Mouse (Mus musculus) heart, postnatal 14 days (tissue): ENCODE data around the gene Ogfod3. TPM values are rescaled to one million over a fixed set of nuclear protein-coding genes. Genes with fewer than 3 reads are reported as not detected.

ENCODE experiments used
- DNase-seq, 2 experiments: peaks; one replicate each; pipeline ENCODE4 v3.0.0; 2021 to 2022
- intact Hi-C: fragments of 180-260 bp; cut with DNase I; formaldehyde crosslinking; loops from one replicate; pipeline ENCODE4 v1.15.1; 2025
- total RNA-seq, 2 experiments: library from RNA; stranded (reverse); gene quantifications; 2 replicates each; pipeline ENCODE4 v1.2.3; 2021

Ogfod3 gene
- total RNA-seq, 2 experiments from 2014 or later, result 14.4 to 18.4 TPM

DNA sequence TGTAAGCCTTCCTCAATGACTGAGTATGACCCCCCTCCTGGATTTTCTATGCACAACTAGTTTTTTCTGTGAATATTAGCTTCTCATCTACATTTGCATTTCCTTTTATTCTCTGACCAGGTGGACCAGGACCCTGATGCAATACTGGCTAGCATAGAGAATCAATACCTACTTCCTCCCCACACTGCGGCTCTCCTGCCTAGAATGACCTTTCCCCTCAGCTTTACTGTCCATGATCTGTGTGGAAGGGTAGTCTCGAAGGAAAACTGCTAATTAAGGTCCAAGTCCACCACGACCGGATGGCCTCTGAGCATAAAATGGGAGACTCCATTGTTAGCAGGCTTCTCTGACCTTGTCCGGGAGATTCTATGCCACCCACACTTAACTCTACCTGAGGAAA, 66.8 kb downstream of the Ogfod3 start:
- DNase-seq, result no peak
- intact Hi-C loops, result loop anchor here (5.0 kb wide), 1 partner anchor 80 kb away; no protein-coding TSS in a partner anchor

DNA sequence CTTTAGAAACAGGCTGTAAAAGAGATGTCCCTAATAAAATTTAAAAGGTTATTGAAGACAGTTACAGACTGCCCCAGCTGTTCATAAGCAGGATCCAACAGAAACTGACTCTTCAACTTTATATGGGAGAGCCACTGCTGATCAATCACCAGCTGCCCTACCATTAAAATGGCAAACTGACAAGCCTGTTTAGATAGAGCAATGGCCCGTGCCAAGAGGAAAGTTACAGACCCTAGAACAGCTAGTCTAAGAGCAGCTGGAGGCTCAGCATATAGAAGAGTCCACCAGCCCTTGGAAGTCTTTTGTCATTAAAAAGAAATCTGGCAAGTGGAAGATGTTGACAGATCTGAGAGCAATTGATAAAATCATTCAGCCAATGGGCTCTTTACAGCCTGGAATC, 69.9 kb downstream of the Ogfod3 start:
- intact Hi-C loops, result no loop called here
- no peak for DNase-seq

DNA sequence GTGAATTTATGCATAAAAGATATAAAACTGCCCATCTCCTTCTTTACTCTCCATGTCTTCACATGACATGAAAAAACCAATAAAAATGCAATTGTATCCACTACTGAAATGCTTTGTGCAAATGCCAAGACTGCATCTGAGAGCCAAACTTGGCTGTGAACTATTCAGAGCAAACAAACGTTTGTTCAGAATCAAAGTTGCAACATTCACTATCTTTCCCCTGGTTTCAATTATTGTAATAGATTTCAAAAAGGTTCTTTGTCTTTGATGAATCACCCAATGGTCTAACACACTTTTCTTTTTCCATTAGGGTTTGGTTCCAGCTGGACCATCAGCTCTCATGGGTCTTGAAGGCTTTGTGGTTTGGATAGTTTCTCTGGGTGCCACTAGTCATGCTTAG, 74.9 kb downstream of the Ogfod3 start:
- intact Hi-C loops, result no loop called here
- no peak for DNase-seq

Other genes starting within 250 kb of the Ogfod3 start
- 10 to 100 TPM; 70.8 to 73.8 TPM for gene Csnk1d, start 213.4 kb downstream of the Ogfod3 start, total RNA-seq
- under 1 TPM in 1 of 2 experiments, not detected in 1; 0.29 TPM for gene Cd7, start 165.3 kb downstream of the Ogfod3 start, total RNA-seq
- not detected for gene Sectm1b, start 141.1 kb downstream of the Ogfod3 start, total RNA-seq
- not detected for gene Sectm1a, start 123.5 kb downstream of the Ogfod3 start, total RNA-seq
- not detected for gene Tex19.2, start 86.0 kb downstream of the Ogfod3 start, total RNA-seq
- gene Tex19.1, start 58.6 kb downstream of the Ogfod3 start, total RNA-seq, result not detected
- under 1 TPM; 0.24 to 0.43 TPM for gene Uts2r, start 44.4 kb downstream of the Ogfod3 start, total RNA-seq
- gene Hexdc, start 278 bp downstream of the Ogfod3 start, total RNA-seq, result 1 to 10 TPM; 9.4 to 9.5 TPM
- 10 to 100 TPM; 10.1 to 12.1 TPM for gene Cybc1, start 24.6 kb upstream of the Ogfod3 start, total RNA-seq
- 100 to 1,000 TPM; 102 to 103 TPM for gene Narf, start 32.5 kb upstream of the Ogfod3 start, total RNA-seq
- gene Foxk2, start 55.3 kb upstream of the Ogfod3 start, total RNA-seq, result 10 to 100 TPM; 19.9 to 23.7 TPM
- 10 to 100 TPM; 42.0 to 43.6 TPM for gene Wdr45b, start 149.7 kb upstream of the Ogfod3 start, total RNA-seq
- gene Rab40b, start 183.5 kb upstream of the Ogfod3 start, total RNA-seq, result 1 to 10 TPM; 2.0 to 3.3 TPM
- 1 to 10 TPM; 6.9 to 8.3 TPM for gene Fn3krp, start 216.7 kb upstream of the Ogfod3 start, total RNA-seq
- 10 to 100 TPM; 22.2 to 23.0 TPM for gene Fn3k, start 230.2 kb upstream of the Ogfod3 start, total RNA-seq
- gene Tbcd, start 247.2 kb upstream of the Ogfod3 start, total RNA-seq, result 10 to 100 TPM; 13.9 to 14.3 TPM